Mouse (Mus musculus) CH12.LX (cell line): ENCODE measurements at regions not wholly inside any gene's neighbourhood (a gene's known extent, or its start where the extent isn't known, plus 50 kb on each side); places are given as distances from the start of the nearest gene placed in this dataset.

Experiments used
- DNase-seq: peaks from one replicate; pipeline ENCODE4 v3.0.0-alpha.2; 2013; ENCODE audit errors: extremely low read depth
- H3K27ac ChIP-seq: 2 replicates; pipeline ENCODE4 v1.5.1; 2012; ENCODE audit warnings: low read depth, mild to moderate bottlenecking, control low read depth, moderate library complexity; ENCODE audit not compliant: insufficient read depth
- H3K27me3 ChIP-seq: replicated peaks from 2 replicates; pipeline ENCODE3; 2012; ENCODE audit warnings: inconsistent platforms
- H3K36me3 ChIP-seq, 2 experiments: replicated peaks in 1 of 2; 2 replicates each; pipeline versions ENCODE3 to v1.6.1; 2012; ENCODE audit warnings: inconsistent platforms in 1 of 2, low read length in 1 of 2, mild to moderate bottlenecking in 1 of 2, mixed read lengths in 1 of 2, moderate library complexity in 1 of 2; ENCODE audit not compliant: control insufficient read depth in 1 of 2, insufficient read depth in 1 of 2
- H3K4me1 ChIP-seq, 2 experiments: 2 replicates each; pipeline ENCODE4 v1.6.1; 2012; ENCODE audit warnings: inconsistent platforms in 1 of 2, moderate library complexity in 1 of 2; ENCODE audit not compliant: insufficient read depth in 2 of 2, control insufficient read depth in 1 of 2
- H3K4me2 ChIP-seq: 2 replicates; pipeline ENCODE4 v1.6.1; 2012; ENCODE audit warnings: low read depth, mild to moderate bottlenecking, control low read depth; ENCODE audit not compliant: poor library complexity, insufficient read depth, severe bottlenecking
- H3K4me3 ChIP-seq, 3 experiments: fragments of 150-350 bp in 1 of 3; sonication (generic) in 1 of 3; replicated peaks in 1 of 3; 2 replicates each; pipeline versions ENCODE3 to v1.5.1; 2011 to 2012; ENCODE audit warnings: low read depth in 2 of 3, low read length in 2 of 3, mild to moderate bottlenecking in 2 of 3, moderate library complexity in 2 of 3, control low read depth in 1 of 3, improper control_type of control experiment in 1 of 3, inconsistent platforms in 1 of 3, mixed read lengths in 1 of 3; ENCODE audit not compliant: poor library complexity in 1 of 3
- H3K79me2 ChIP-seq: replicated peaks from 2 replicates; pipeline ENCODE4 v1.6.1; 2012; ENCODE audit warnings: mild to moderate bottlenecking, moderate library complexity; ENCODE audit not compliant: control insufficient read depth, poor library complexity, insufficient read depth, severe bottlenecking; ENCODE audit errors: extremely low read depth
- H3K9ac ChIP-seq: 2 replicates; pipeline ENCODE4 v1.6.1; 2012; ENCODE audit warnings: low read depth, mild to moderate bottlenecking, control low read depth, moderate library complexity; ENCODE audit not compliant: insufficient read depth
- H3K9me3 ChIP-seq: replicated peaks from 2 replicates; pipeline ENCODE3; 2012; ENCODE audit warnings: low read length, inconsistent platforms, mixed read lengths
- CHD1 ChIP-seq: IDR thresholded peaks from 2 replicates; pipeline ENCODE4 v1.6.1; 2012; ENCODE audit warnings: low read depth, low read length, improper control_type of control experiment, inconsistent platforms
- E2F4 ChIP-seq: IDR thresholded peaks from 2 replicates; pipeline ENCODE4 v1.6.1; 2011; ENCODE audit warnings: low read depth, low read length, improper control_type of control experiment; ENCODE audit not compliant: insufficient replicate concordance
- ELF1 ChIP-seq: IDR thresholded peaks from 2 replicates; pipeline ENCODE4 v1.6.1; 2014; ENCODE audit warnings: low read depth, mild to moderate bottlenecking, inconsistent platforms, low read length, improper control_type of control experiment
- ETS1 ChIP-seq: conservative IDR thresholded peaks from 2 replicates; pipeline ENCODE4 v1.6.1; 2012; ENCODE audit warnings: low read depth, mild to moderate bottlenecking, inconsistent platforms, low read length, improper control_type of control experiment, moderate library complexity
- HCFC1 ChIP-seq: IDR thresholded peaks from 2 replicates; pipeline ENCODE4 v1.6.1; 2012; ENCODE audit warnings: low read depth, mild to moderate bottlenecking, inconsistent platforms, low read length, improper control_type of control experiment
- JUND ChIP-seq: conservative IDR thresholded peaks from 2 replicates; pipeline ENCODE4 v1.6.1; 2011; ENCODE audit warnings: low read depth, low read length, improper control_type of control experiment
- MAFK ChIP-seq: IDR thresholded peaks from 2 replicates; pipeline ENCODE4 v1.6.1; 2011; ENCODE audit warnings: low read length, improper control_type of control experiment; ENCODE audit not compliant: insufficient replicate concordance
- MAX ChIP-seq: IDR thresholded peaks from 2 replicates; pipeline ENCODE4 v1.6.1; 2011; ENCODE audit warnings: low read length, improper control_type of control experiment
- MAZ ChIP-seq: IDR thresholded peaks from 2 replicates; pipeline ENCODE4 v1.6.1; 2012; ENCODE audit warnings: low read depth, mild to moderate bottlenecking, inconsistent platforms, low read length, improper control_type of control experiment, moderate library complexity
- MXI1 ChIP-seq: IDR thresholded peaks from 2 replicates; pipeline ENCODE4 v1.6.1; 2011; ENCODE audit warnings: mild to moderate bottlenecking, low read depth, low read length, improper control_type of control experiment
- MYC ChIP-seq: IDR thresholded peaks from 2 replicates; pipeline ENCODE4 v1.6.1; 2011; ENCODE audit warnings: low read depth, mild to moderate bottlenecking, improper control_type of control experiment, low read length
- PAX5 ChIP-seq: IDR thresholded peaks from 2 replicates; pipeline ENCODE4 v1.6.1; 2012; ENCODE audit warnings: low read length, inconsistent platforms, mixed read lengths
- POLR2A ChIP-seq: IDR thresholded peaks from 2 replicates; pipeline ENCODE4 v1.6.1; 2011; ENCODE audit warnings: low read depth, mild to moderate bottlenecking, improper control_type of control experiment, low read length
- POLR2AphosphoS2 ChIP-seq: IDR thresholded peaks from 2 replicates; pipeline ENCODE4 v1.6.1; 2011; ENCODE audit warnings: low read depth, low read length, improper control_type of control experiment
- RAD21 ChIP-seq: IDR thresholded peaks from 2 replicates; pipeline ENCODE4 v1.6.1; 2011; ENCODE audit warnings: low read depth, mild to moderate bottlenecking, low read length, improper control_type of control experiment, moderate library complexity
- RCOR1 ChIP-seq: conservative IDR thresholded peaks from 2 replicates; pipeline ENCODE4 v1.6.1; 2012; ENCODE audit warnings: low read depth, mild to moderate bottlenecking, inconsistent platforms, low read length, improper control_type of control experiment
- TCF12 ChIP-seq: IDR thresholded peaks from 2 replicates; pipeline ENCODE4 v1.6.1; 2014; ENCODE audit warnings: low read depth, mild to moderate bottlenecking, inconsistent platforms, low read length, improper control_type of control experiment
- USF2 ChIP-seq: conservative IDR thresholded peaks from 2 replicates; pipeline ENCODE4 v1.6.1; 2011; ENCODE audit warnings: low read depth, low read length, improper control_type of control experiment
- ZC3H11A ChIP-seq: IDR thresholded peaks from 2 replicates; pipeline ENCODE4 v1.6.1; 2012; ENCODE audit warnings: low read depth, mild to moderate bottlenecking, inconsistent platforms, low read length, improper control_type of control experiment
- ZKSCAN1 ChIP-seq: IDR thresholded peaks from 2 replicates; pipeline ENCODE4 v1.6.1; 2012; ENCODE audit warnings: low read depth, inconsistent platforms, low read length, improper control_type of control experiment, borderline replicate concordance
- dilution Hi-C: fragments of 300-500 bp; cut with MboI; formaldehyde crosslinking; loops from 2 replicates; pipeline ENCODE4 v1.14.3; 2020; ENCODE audit warnings: low sequenced_read_pairs; ENCODE audit not compliant: extremely low pct_unique_long_range_greater_than_20kb, extremely low pct_ligation_motif_present
- in situ Hi-C: fragments of 300-500 bp; cut with MboI; formaldehyde crosslinking; loops from 3 replicates; pipeline ENCODE4 v1.14.3; 2019; ENCODE audit warnings: low sequenced_read_pairs, low pct_ligation_motif_present, low pct_unique_long_range_greater_than_20kb, mixed read lengths

DNA sequence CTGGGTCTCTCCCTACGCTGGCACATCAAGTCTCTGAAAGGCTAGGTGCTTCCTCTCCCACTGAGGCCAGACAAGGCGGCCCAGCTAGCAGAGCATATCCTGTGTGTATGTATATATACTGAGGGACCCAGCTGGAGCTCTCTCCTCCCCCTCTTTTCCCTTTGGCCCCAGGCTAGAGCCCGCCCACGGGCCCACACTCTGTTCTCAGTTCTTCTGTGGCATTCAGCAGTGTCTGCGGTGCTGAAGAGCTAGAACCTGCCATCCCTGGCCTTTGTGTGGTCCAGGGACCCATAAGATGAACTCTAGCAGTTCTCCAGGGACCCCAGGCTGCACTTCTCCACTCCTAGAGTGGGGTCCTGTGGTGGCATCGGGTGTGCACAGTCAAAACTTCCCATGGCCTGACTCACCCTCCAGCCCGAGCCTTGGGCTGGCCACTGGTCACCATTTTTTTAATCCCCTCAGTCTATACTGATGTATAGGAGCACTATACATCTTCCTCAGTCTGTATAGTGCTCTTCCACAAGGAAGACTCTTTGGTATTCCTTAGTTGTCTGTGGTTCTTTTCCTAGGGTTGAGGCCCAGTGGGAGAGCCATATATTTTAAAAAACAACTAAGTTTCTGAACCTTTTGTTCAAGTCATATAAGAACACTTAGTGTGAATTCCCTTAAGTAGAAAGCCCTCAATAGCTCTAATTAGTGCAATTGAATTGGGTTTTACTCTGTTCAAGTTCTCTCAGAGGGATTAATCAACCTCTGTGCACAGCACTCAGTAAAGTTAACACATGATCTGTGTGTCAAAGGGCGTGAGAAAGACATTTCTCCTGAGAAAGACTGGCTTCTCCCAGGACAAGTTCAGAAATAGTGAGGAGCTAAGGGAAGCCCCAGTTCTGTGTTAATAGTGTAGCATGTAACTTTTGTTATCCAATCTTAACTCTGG, 401.3 kb downstream of the Ipmk start:
- no peaks in the 10 kb centered on the region for H3K79me2 ChIP-seq
- DNase-seq: no peak
- no peak overlapping the region for H3K4me3 ChIP-seq
- no peak overlapping the region for H3K27ac ChIP-seq
- in situ Hi-C loops (no loop called here), dilution Hi-C loops (no loop called here)
- H3K4me1 ChIP-seq: no peaks in the 10 kb centered on the region
- H3K9me3 ChIP-seq: peaks cover 9% of the 10 kb centered on the region
- H3K27me3 ChIP-seq: no peaks in the 10 kb centered on the region
- TF ChIP-seq RCOR1: no peak
- TF ChIP-seq MXI1: no peak
- no peak for TF ChIP-seq CHD1
- no peak for TF ChIP-seq MAFK
- no peak for TF ChIP-seq ZC3H11A
- TF ChIP-seq TCF12: no peak
- no peak for TF ChIP-seq POLR2A
- TF ChIP-seq ETS1: no peak
- no peak for TF ChIP-seq MAZ
- TF ChIP-seq JUND: no peak
- TF ChIP-seq RAD21: no peak
- TF ChIP-seq POLR2AphosphoS2: no peak
- TF ChIP-seq PAX5: no peak
- no peak for TF ChIP-seq HCFC1
- TF ChIP-seq ZKSCAN1: no peak
- H3K9ac ChIP-seq: no peak overlapping the region
- H3K4me2 ChIP-seq: no peak overlapping the region
- H3K36me3 ChIP-seq: no peaks in the 10 kb centered on the region

DNA sequence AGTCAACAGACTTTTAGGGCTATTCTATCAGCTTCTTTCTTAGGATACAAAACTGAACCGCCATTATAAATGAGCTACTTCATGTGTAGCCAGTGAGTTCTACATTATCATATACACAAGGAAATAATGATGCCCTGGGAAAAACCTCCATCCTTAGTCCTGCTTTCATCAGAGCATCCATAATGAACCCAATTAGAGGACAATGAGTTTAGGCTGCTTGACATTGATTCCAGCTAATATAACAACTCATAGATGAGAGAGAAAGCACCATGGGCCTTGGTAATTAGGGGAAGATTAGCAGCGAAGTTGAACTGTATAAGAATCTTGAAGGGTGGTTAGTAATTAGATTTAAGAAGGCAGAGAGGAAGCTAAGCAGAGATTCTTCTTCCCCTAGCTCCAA, 405.7 kb downstream of the Ipmk start:
- no peak overlapping the region for H3K4me2 ChIP-seq
- no peak for DNase-seq
- dilution Hi-C loops (no loop called here), in situ Hi-C loops (no loop called here)
- H3K36me3 ChIP-seq: no peaks in the 10 kb centered on the region
- no peak overlapping the region for H3K27ac ChIP-seq
- no peaks in the 10 kb centered on the region for H3K27me3 ChIP-seq
- no peak overlapping the region for H3K4me3 ChIP-seq
- H3K9ac ChIP-seq: no peak overlapping the region
- no peak for TF ChIP-seq USF2
- no peak for TF ChIP-seq MYC
- no peak for TF ChIP-seq ELF1
- no peak for TF ChIP-seq POLR2AphosphoS2
- no peak for TF ChIP-seq E2F4
- no peak for TF ChIP-seq CHD1
- TF ChIP-seq MAX: no peak
- TF ChIP-seq MXI1: no peak
- H3K79me2 ChIP-seq: no peaks in the 10 kb centered on the region
- H3K9me3 ChIP-seq: peaks cover 12% of the 10 kb centered on the region
- H3K4me1 ChIP-seq: no peaks in the 10 kb centered on the region
